Mouse (Mus musculus) heart, embryonic 13.5 days (tissue): ENCODE data around the gene Neurod6. TPM values are rescaled to one million over a fixed set of nuclear protein-coding genes. Genes with fewer than 3 reads are reported as not detected.
A peak's percentile ranks its signal among the peaks of the same experiment; 100 is the strongest.

Source experiments
- ATAC-seq: fragments of 200-750 bp; cut with Nextera tagmentation; 2 replicates; pipeline ENCODE4 v1.8.0; 2017; ENCODE audit warnings: moderate TSS enrichment; ENCODE audit not compliant: insufficient number of reproducible peaks, low FRiP score, low TSS enrichment; ENCODE audit errors: extremely low read depth
- H3K27ac ChIP-seq: fragments of 300-500 bp; sonication (generic); replicated peaks from 2 replicates; pipeline ENCODE4 v1.5.1; 2015; ENCODE audit warnings: moderate library complexity, mild to moderate bottlenecking, inconsistent platforms
- H3K27me3 ChIP-seq: fragments of 300-500 bp; sonication (generic); replicated peaks from 2 replicates; pipeline ENCODE4 v1.6.1; 2015; ENCODE audit warnings: mild to moderate bottlenecking, inconsistent platforms
- H3K36me3 ChIP-seq: fragments of 300-500 bp; sonication (generic); 2 replicates; pipeline ENCODE4 v1.6.1; 2015; ENCODE audit warnings: mild to moderate bottlenecking, inconsistent platforms
- H3K4me1 ChIP-seq: fragments of 300-500 bp; sonication (generic); 2 replicates; pipeline ENCODE4 v1.6.1; 2015; ENCODE audit warnings: inconsistent platforms
- H3K4me2 ChIP-seq: fragments of 300-500 bp; sonication (generic); 2 replicates; pipeline ENCODE4 v1.6.1; 2015; ENCODE audit warnings: inconsistent platforms, mild to moderate bottlenecking, moderate library complexity
- H3K4me3 ChIP-seq: fragments of 300-500 bp; sonication (generic); 2 replicates; pipeline ENCODE4 v1.5.1; 2015; ENCODE audit warnings: moderate library complexity, mild to moderate bottlenecking, inconsistent platforms
- H3K9ac ChIP-seq: fragments of 300-500 bp; sonication (generic); 2 replicates; pipeline ENCODE4 v1.6.1; 2015; ENCODE audit warnings: inconsistent platforms, mild to moderate bottlenecking, moderate library complexity
- H3K9me3 ChIP-seq: fragments of 300-500 bp; sonication (generic); 2 replicates; pipeline ENCODE4 v1.6.1; 2016; ENCODE audit warnings: inconsistent platforms
- WGBS: fragments of 180-500 bp; shearing (Covaris S2); methylation state at CpG from one replicate; pipeline ENCODE4 v1.1.7; 2015; ENCODE audit warnings: mixed read lengths; 5-methylcytosine and 5-hydroxymethylcytosine counted together
- polyA plus RNA-seq: library from polyadenylated mRNA; unstranded; fragments of >200 nt; fragmentation: Nextera tagmentation; extraction: Ambion mirVana; gene quantifications from 2 replicates; pipeline ENCODE4 v1.2.1, GENCODE M21; 2015

The Neurod6 gene
- polyA plus RNA-seq, 1 experiment from 2014 or later, result 0.19 TPM

- no peaks in the 10 kb centered on the region for H3K36me3 ChIP-seq
- peak overlapping the region; percentile 37 for H3K4me3 ChIP-seq
- H3K27me3 ChIP-seq, result peaks cover 69% of the 10 kb centered on the region
- H3K4me2 ChIP-seq, result peak overlapping the region; percentile 64
- H3K27ac ChIP-seq, result no peak overlapping the region
- no peaks in the 10 kb centered on the region for H3K9me3 ChIP-seq
- peaks cover 8% of the 10 kb centered on the region for H3K4me1 ChIP-seq
- 0 out of 2 replicates have a peak overlapping the region, but pooled peaks have one; percentile 4 for H3K9ac ChIP-seq
- 21% methylated on average over 8 of the region's 8 CpGs for WGBS
- no peak for ATAC-seq
Observed at GRCm38 (mm10) chr6:55677326-55677725, 3.7 kb downstream of the Neurod6 start.

- WGBS, result 2% methylated on average over 27 of the region's 27 CpGs
- H3K9me3 ChIP-seq, result no peaks in the 10 kb centered on the region
- 0 out of 2 replicates have a peak overlapping the region, but pooled peaks have one; percentile 4 for H3K9ac ChIP-seq
- H3K4me2 ChIP-seq, result peak overlapping the region; percentile 64
- ATAC-seq, result 0 out of 2 replicates have a peak, but pooled peaks have one; percentile 51
- H3K27ac ChIP-seq, result no peak overlapping the region
- peaks cover 8% of the 10 kb centered on the region for H3K4me1 ChIP-seq
- H3K27me3 ChIP-seq, result peaks cover 66% of the 10 kb centered on the region
- peak overlapping the region; percentile 37 for H3K4me3 ChIP-seq
- no peaks in the 10 kb centered on the region for H3K36me3 ChIP-seq
Observed at GRCm38 (mm10) chr6:55676663-55677311, 4.3 kb downstream of the Neurod6 start.

DNA sequence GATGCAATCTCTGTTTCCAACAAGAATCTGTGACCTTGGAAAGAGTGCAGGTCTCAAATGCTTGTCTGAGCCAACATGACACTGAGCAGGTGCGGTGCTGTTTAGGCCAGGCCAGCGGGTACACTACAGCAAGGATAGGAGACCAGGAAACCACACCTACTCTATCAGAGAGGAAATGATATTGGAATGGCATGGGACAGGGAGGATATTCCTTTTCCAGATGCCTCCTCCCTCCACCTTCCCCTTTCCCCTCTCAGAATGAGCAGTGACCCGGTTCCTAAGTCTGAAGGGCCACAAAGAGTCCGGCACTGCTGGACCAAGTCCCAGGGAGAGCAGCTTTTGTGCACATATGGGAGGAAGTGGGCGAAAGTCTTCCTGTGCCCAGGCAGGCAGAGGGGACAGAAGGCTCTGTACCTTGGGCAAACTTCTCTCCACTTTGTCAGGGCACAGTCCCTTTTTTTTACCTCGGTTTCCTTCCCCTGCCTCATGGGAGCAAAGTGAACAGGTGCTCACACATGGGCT is 4.9 kb downstream of the Neurod6 start:
- ATAC-seq, result no peak
- peaks cover 60% of the 10 kb centered on the region for H3K27me3 ChIP-seq
- H3K27ac ChIP-seq, result no peak overlapping the region
- H3K36me3 ChIP-seq, result no peaks in the 10 kb centered on the region
- H3K4me1 ChIP-seq, result peaks cover 8% of the 10 kb centered on the region
- 52% methylated on average over 6 of the region's 6 CpGs for WGBS
- peak overlapping the region; percentile 64 for H3K4me2 ChIP-seq
- no peaks in the 10 kb centered on the region for H3K9me3 ChIP-seq
- no peak overlapping the region for H3K9ac ChIP-seq
- H3K4me3 ChIP-seq, result no peak overlapping the region

DNA sequence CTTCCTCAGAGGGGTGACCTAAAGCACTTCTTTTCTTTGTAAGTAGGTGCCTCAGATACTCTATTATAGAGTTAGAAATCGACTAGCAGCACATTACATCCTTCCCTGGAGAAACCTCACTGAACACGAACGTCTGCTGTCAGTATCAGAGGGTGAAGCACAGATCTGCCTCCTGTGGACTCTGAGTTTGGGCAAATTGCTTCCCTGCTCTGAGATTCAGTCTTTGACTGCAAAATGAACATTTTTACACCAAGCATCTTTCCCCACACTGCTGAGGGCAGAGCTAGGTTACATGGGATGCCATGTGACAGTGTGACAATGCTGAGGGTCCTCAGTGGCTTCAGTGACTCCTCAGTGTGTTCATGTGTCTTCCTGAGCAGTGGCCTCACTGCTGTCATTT is 13.3 kb downstream of the Neurod6 start:
- no peak for ATAC-seq
- 59% methylated on average over 3 of the region's 3 CpGs for WGBS
- Histone ChIP-seq H3K4me1 (peaks cover 2% of the 10 kb centered on the region), H3K9me3 (no peaks in the 10 kb centered on the region), H3K4me2 (no peak overlapping the region), H3K27me3 (peaks cover 14% of the 10 kb centered on the region; the same call in 1 of the 2 replicates), H3K4me3 (no peak overlapping the region), H3K9ac (no peak overlapping the region), H3K36me3 (no peaks in the 10 kb centered on the region), H3K27ac (no peak overlapping the region)

GRCm38 (mm10) chr6:55661126-55661915 is 19.7 kb downstream of the Neurod6 start:
- Histone ChIP-seq H3K27ac (no peak overlapping the region), H3K36me3 (no peaks in the 10 kb centered on the region), H3K4me3 (no peak overlapping the region), H3K4me1 (peaks cover 17% of the 10 kb centered on the region), H3K27me3 (no peaks in the 10 kb centered on the region), H3K4me2 (no peak overlapping the region), H3K9ac (no peak overlapping the region), H3K9me3 (no peaks in the 10 kb centered on the region)
- ATAC-seq, result no peak
- 45% methylated on average over 5 of the region's 5 CpGs for WGBS

DNA sequence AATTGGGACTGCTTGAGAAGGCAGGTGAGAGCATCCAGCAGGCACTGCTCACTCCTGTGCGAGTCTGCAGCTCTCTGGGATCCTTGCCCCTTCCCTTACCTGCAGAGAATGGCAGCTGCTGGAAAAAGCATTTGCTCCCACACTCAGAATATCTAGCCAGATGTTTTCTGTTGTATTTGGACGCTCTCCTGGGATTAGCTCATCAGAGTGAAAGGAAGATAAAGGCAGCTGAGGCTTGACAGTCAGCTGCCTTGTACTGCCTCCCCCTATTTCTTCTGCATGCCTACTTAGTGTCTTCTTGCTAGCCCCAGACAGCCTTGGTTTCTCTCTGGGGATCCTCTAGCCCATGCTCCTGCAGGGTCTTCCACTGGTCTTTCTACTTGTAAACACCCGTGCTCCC is 31.1 kb downstream of the Neurod6 start:
- Histone ChIP-seq H3K27ac (no peak overlapping the region), H3K4me1 (peaks cover 42% of the 10 kb centered on the region), H3K4me2 (peak overlapping the region; percentile 13; the same call in 1 of the 2 replicates), H3K27me3 (peaks cover 23% of the 10 kb centered on the region), H3K9me3 (no peaks in the 10 kb centered on the region), H3K36me3 (no peaks in the 10 kb centered on the region), H3K9ac (no peak overlapping the region), H3K4me3 (no peak overlapping the region)
- no peak for ATAC-seq
- 24% methylated on average over 3 of the region's 3 CpGs for WGBS

- H3K27me3 ChIP-seq, result peaks cover 26% of the 10 kb centered on the region
- H3K4me3 ChIP-seq, result no peak overlapping the region
- no peak overlapping the region for H3K4me2 ChIP-seq
- no peaks in the 10 kb centered on the region for H3K36me3 ChIP-seq
- WGBS, result 61% methylated on average over 8 of the region's 8 CpGs
- peaks cover 42% of the 10 kb centered on the region for H3K4me1 ChIP-seq
- no peaks in the 10 kb centered on the region for H3K9me3 ChIP-seq
- no peak overlapping the region for H3K9ac ChIP-seq
- H3K27ac ChIP-seq, result no peak overlapping the region
- no peak for ATAC-seq
Observed at GRCm38 (mm10) chr6:55649581-55649980, 31.5 kb downstream of the Neurod6 start.

DNA sequence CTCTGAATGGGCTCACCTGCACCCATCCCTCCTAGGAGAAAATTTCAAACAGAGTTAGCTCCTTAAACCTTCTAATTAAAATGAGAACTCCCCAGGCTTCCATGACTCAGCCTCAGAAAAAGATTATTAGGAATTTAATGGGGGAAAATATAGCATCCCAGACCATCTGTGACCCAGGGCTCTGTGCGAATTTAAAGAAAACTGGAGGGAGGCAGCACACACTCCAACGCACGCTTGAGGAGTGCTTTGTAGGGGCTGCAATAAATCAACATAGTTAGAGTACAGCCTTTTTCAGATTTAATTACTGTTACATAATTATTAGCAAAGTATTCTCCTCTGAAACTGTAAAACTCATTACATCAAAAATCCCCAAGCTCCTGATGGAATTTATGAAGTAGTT is 32.2 kb downstream of the Neurod6 start:
- WGBS, result 72% methylated on average over 3 of the region's 3 CpGs
- no peak overlapping the region for H3K9ac ChIP-seq
- no peak overlapping the region for H3K4me2 ChIP-seq
- H3K27ac ChIP-seq, result no peak overlapping the region
- H3K4me3 ChIP-seq, result no peak overlapping the region
- ATAC-seq, result no peak
- H3K9me3 ChIP-seq, result no peaks in the 10 kb centered on the region
- H3K27me3 ChIP-seq, result peaks cover 32% of the 10 kb centered on the region
- H3K36me3 ChIP-seq, result no peaks in the 10 kb centered on the region
- peaks cover 42% of the 10 kb centered on the region for H3K4me1 ChIP-seq

DNA sequence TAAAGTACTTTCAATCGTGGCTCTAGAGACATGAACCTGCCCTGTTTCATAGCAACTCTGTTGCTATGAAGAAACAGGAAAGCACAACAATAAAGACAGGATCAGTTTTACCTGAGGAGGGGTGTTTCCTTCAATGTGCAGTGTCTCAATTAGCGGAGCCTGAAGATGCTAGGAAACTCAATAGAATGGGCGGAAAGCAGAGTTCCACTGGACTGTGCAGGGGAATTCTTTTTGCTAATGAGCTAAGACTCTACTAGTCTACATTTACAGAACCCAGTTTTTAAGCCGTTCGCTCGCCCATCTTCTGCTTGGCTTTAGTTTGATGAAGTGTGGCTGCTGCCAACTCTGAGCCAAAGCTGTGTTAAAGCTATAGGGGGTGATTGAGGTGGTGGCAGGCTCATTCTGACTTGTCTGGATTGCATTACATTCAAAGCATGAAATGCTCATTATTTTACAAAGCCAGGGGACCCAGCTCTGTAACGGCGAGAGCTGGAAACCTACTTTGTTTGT is 33.2 kb downstream of the Neurod6 start:
- no peak overlapping the region for H3K27ac ChIP-seq
- H3K9me3 ChIP-seq, result no peaks in the 10 kb centered on the region
- no peak overlapping the region for H3K4me3 ChIP-seq
- H3K27me3 ChIP-seq, result peaks cover 43% of the 10 kb centered on the region
- WGBS, result 66% methylated on average over 8 of the region's 8 CpGs
- no peak overlapping the region for H3K9ac ChIP-seq
- no peak for ATAC-seq
- H3K4me2 ChIP-seq, result no peak overlapping the region
- H3K36me3 ChIP-seq, result no peaks in the 10 kb centered on the region
- H3K4me1 ChIP-seq, result peaks cover 42% of the 10 kb centered on the region

- Histone ChIP-seq H3K27ac (no peak overlapping the region), H3K4me1 (peaks cover 42% of the 10 kb centered on the region), H3K4me2 (peak overlapping the region; percentile 35), H3K36me3 (no peaks in the 10 kb centered on the region), H3K27me3 (peaks cover 44% of the 10 kb centered on the region), H3K9ac (no peak overlapping the region), H3K9me3 (no peaks in the 10 kb centered on the region), H3K4me3 (no peak overlapping the region)
- ATAC-seq, result no peak
- 21% methylated on average over 9 of the region's 9 CpGs for WGBS
Observed at GRCm38 (mm10) chr6:55646824-55647560, 34.1 kb downstream of the Neurod6 start.
